Mouse (Mus musculus): ENCODE results near the gene Dock4. TPM values are rescaled to one million over a fixed set of nuclear protein-coding genes. Genes with fewer than 3 reads are reported as not detected.

The Dock4 gene
- total and polyA plus RNA-seq, 3 experiments, result 0.26 to 0.67 (median 0.38) TPM

DNA sequence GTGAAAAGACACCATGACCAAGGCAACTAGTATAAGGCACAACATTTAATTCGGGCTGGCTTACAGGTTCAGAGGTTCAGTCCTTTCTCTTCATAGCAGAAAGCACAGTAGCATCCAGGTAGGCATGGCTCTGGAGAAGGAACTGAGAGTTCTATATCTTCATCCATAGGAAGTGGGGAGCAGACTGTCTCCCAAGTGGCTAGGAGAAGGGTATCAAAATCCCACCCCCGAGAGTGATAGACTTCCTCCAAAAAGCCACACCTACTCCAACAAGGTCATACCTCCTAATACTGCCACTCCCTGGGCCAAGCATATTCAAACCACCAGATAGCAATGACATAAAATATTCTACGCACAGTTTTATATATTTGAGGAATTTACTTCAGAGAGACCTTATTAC lies 98.5 kb downstream of the Dock4 start:
- Histone ChIP-seq H3K9me3 (replicated peaks; ENCODE audit: low read length) (no peaks in the 10 kb centered on the region), H3K4me1 (ENCODE audit: control insufficient read depth in 1 of 2, insufficient read depth in 2 of 2) (peaks cover 0 to 4% of the 10 kb centered on the region in 2 experiments; a peak in 1 of 4 replicates), H3K79me2 (replicated peaks; ENCODE audit: control insufficient read depth, extremely low read depth, insufficient read depth, poor library complexity, severe bottlenecking) (no peaks in the 10 kb centered on the region), H3K4me2 (ENCODE audit: insufficient read depth, low read depth, poor library complexity, severe bottlenecking) (no peak overlapping the region), H3K9ac (ENCODE audit: insufficient read depth, low read depth) (no peak overlapping the region), H3K27me3 (replicated peaks) (no peaks in the 10 kb centered on the region), H3K4me3 (replicated peaks in 1 of 3; ENCODE audit: low read depth in 2 of 3, low read length in 2 of 3, poor library complexity in 1 of 3) (no peak overlapping the region), H3K36me3 (replicated peaks in 1 of 2; ENCODE audit: control insufficient read depth in 1 of 2, insufficient read depth in 1 of 2, low read length in 1 of 2) (no peaks in the 10 kb centered on the region), H3K27ac (ENCODE audit: insufficient read depth, low read depth) (no peak overlapping the region)
- no peak for DNase-seq (ENCODE audit: extremely low read depth)
- TF ChIP-seq ETS1 (conservative IDR thresholded peaks at IDR 0.05; ENCODE audit: low read depth, low read length) (no peak), MEF2A (IDR thresholded peaks at IDR 0.05; ENCODE audit: borderline replicate concordance, low read depth, low read length) (no peak), ZC3H11A (IDR thresholded peaks at IDR 0.05; ENCODE audit: low read depth, low read length) (no peak), CTCF (conservative IDR thresholded peaks at IDR 0.05 in 1 of 2, IDR thresholded peaks at IDR 0.05 in 1 of 2; ENCODE audit: low read depth in 2 of 2, low read length in 2 of 2) (no peak), POLR2AphosphoS2 (IDR thresholded peaks at IDR 0.05; ENCODE audit: low read depth, low read length) (no peak), RAD21 (IDR thresholded peaks at IDR 0.05; ENCODE audit: low read depth, low read length) (no peak)
- dilution Hi-C loops (cut with MboI; ENCODE audit: extremely low pct_ligation_motif_present, extremely low pct_unique_long_range_greater_than_20kb, low sequenced_read_pairs) (no loop called here), in situ Hi-C loops (cut with MboI; ENCODE audit: low pct_ligation_motif_present, low pct_unique_long_range_greater_than_20kb, low sequenced_read_pairs) (no loop called here)

DNA sequence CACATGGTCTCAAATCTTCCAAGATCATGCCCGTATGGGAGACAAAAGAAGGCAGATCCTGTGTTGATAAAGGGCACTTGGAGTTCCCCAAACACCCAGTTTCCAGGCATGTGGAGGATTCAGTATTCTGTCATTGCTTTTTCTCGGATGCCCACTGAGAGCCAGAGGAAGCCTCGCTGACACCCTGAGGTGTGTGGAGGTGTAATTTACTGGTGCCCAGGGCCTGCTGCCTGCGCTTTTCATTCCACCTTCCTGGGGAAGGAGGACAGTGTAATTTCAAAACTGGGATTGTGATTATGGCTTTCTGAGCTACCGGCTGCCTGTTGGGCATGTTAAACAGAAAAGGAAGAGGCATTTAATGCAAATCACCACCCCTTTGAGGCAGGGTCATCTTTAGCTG lies 101.1 kb downstream of the Dock4 start:
- in situ Hi-C loops (cut with MboI; ENCODE audit: low pct_ligation_motif_present, low pct_unique_long_range_greater_than_20kb, low sequenced_read_pairs), result no loop called here
- no peak for TF ChIP-seq E2F4 (IDR thresholded peaks at IDR 0.05; ENCODE audit: insufficient replicate concordance, low read depth, low read length)
- no peak for TF ChIP-seq IRF4 (IDR thresholded peaks at IDR 0.05; ENCODE audit: low read depth, low read length)
- no peak for TF ChIP-seq ZNF384 (IDR thresholded peaks at IDR 0.05; ENCODE audit: low read depth, low read length)
- no peak for TF ChIP-seq TCF12 (IDR thresholded peaks at IDR 0.05; ENCODE audit: low read depth, low read length)
- TF ChIP-seq BHLHE40 (IDR thresholded peaks at IDR 0.05; ENCODE audit: low read depth, low read length), result no peak
- TF ChIP-seq GABPA (IDR thresholded peaks at IDR 0.05; ENCODE audit: insufficient replicate concordance, low read depth, low read length), result no peak
- no peak for TF ChIP-seq CTCF (conservative IDR thresholded peaks at IDR 0.05 in 1 of 2, IDR thresholded peaks at IDR 0.05 in 1 of 2; ENCODE audit: low read depth in 2 of 2, low read length in 2 of 2)

DNA sequence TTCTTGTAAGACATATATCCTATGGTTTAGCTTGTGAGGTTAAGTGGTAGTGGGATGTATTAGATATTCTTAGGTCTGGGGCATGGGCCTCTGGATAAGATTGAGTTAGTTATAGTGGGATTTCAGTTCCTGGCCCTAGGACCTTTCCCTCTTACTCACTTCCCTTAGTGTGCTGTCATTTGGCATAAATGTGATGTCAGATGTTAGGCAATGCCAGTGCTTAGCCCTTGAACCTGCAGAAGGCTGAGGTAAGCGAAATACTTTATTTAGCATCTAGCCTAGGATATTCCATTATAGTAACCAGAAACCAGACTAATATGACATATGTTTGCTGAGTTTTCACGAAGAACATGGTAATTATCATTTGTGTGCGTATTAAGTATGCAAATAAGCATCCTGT lies 105.6 kb downstream of the Dock4 start:
- Histone ChIP-seq H3K4me2 (ENCODE audit: insufficient read depth, low read depth, poor library complexity, severe bottlenecking) (no peak overlapping the region), H3K36me3 (replicated peaks in 1 of 2; ENCODE audit: control insufficient read depth in 1 of 2, insufficient read depth in 1 of 2, low read length in 1 of 2) (no peaks in the 10 kb centered on the region), H3K9me3 (replicated peaks; ENCODE audit: low read length) (no peaks in the 10 kb centered on the region), H3K4me3 (replicated peaks in 1 of 3; ENCODE audit: low read depth in 2 of 3, low read length in 2 of 3, poor library complexity in 1 of 3) (no peak overlapping the region), H3K27me3 (replicated peaks) (no peaks in the 10 kb centered on the region), H3K79me2 (replicated peaks; ENCODE audit: control insufficient read depth, extremely low read depth, insufficient read depth, poor library complexity, severe bottlenecking) (no peaks in the 10 kb centered on the region), H3K9ac (ENCODE audit: insufficient read depth, low read depth) (no peak overlapping the region), H3K27ac (ENCODE audit: insufficient read depth, low read depth) (no peak overlapping the region), H3K4me1 (ENCODE audit: control insufficient read depth in 1 of 2, insufficient read depth in 2 of 2) (no peaks in the 10 kb centered on the region)
- DNase-seq (ENCODE audit: extremely low read depth), result no peak
- in situ Hi-C loops (cut with MboI; ENCODE audit: low pct_ligation_motif_present, low pct_unique_long_range_greater_than_20kb, low sequenced_read_pairs) (no loop called here), dilution Hi-C loops (cut with MboI; ENCODE audit: extremely low pct_ligation_motif_present, extremely low pct_unique_long_range_greater_than_20kb, low sequenced_read_pairs) (no loop called here)
- TF ChIP-seq SMC3 (IDR thresholded peaks at IDR 0.05; ENCODE audit: low read depth, low read length) (no peak), HCFC1 (IDR thresholded peaks at IDR 0.05; ENCODE audit: low read depth, low read length) (no peak), NRF1 (IDR thresholded peaks at IDR 0.05; ENCODE audit: low read depth, low read length) (no peak), POLR2A (IDR thresholded peaks at IDR 0.05; ENCODE audit: low read depth, low read length) (no peak), CHD2 (IDR thresholded peaks at IDR 0.05; ENCODE audit: low read length) (no peak), TBP (conservative IDR thresholded peaks at IDR 0.05; ENCODE audit: low read depth, low read length) (no peak), MAX (IDR thresholded peaks at IDR 0.05; ENCODE audit: low read length) (no peak), RCOR1 (conservative IDR thresholded peaks at IDR 0.05; ENCODE audit: low read depth, low read length) (no peak), USF1 (IDR thresholded peaks at IDR 0.05; ENCODE audit: low read depth, low read length) (no peak), ZC3H11A (IDR thresholded peaks at IDR 0.05; ENCODE audit: low read depth, low read length) (no peak), MEF2A (IDR thresholded peaks at IDR 0.05; ENCODE audit: borderline replicate concordance, low read depth, low read length) (no peak), KAT2A (IDR thresholded peaks at IDR 0.05; ENCODE audit: insufficient replicate concordance, low read length) (no peak), ETS1 (conservative IDR thresholded peaks at IDR 0.05; ENCODE audit: low read depth, low read length) (no peak), MYC (IDR thresholded peaks at IDR 0.05; ENCODE audit: low read depth, low read length) (no peak)

More for the DNA sequence above, 101.1 kb downstream of the Dock4 start:
- Histone ChIP-seq H3K36me3 (replicated peaks in 1 of 2; ENCODE audit: control insufficient read depth in 1 of 2, insufficient read depth in 1 of 2, low read length in 1 of 2) (no peaks in the 10 kb centered on the region), H3K4me3 (replicated peaks in 1 of 3; ENCODE audit: low read depth in 2 of 3, low read length in 2 of 3, poor library complexity in 1 of 3) (no peak overlapping the region), H3K4me1 (ENCODE audit: control insufficient read depth in 1 of 2, insufficient read depth in 2 of 2) (peaks cover 0 to 4% of the 10 kb centered on the region in 2 experiments; a peak in 1 of 4 replicates), H3K9me3 (replicated peaks; ENCODE audit: low read length) (no peaks in the 10 kb centered on the region), H3K4me2 (ENCODE audit: insufficient read depth, low read depth, poor library complexity, severe bottlenecking) (no peak overlapping the region), H3K9ac (ENCODE audit: insufficient read depth, low read depth) (no peak overlapping the region), H3K27me3 (replicated peaks) (no peaks in the 10 kb centered on the region), H3K27ac (ENCODE audit: insufficient read depth, low read depth) (no peak overlapping the region), H3K79me2 (replicated peaks; ENCODE audit: control insufficient read depth, extremely low read depth, insufficient read depth, poor library complexity, severe bottlenecking) (no peaks in the 10 kb centered on the region)
- DNase-seq (ENCODE audit: extremely low read depth), result no peak
- dilution Hi-C loops (cut with MboI; ENCODE audit: extremely low pct_ligation_motif_present, extremely low pct_unique_long_range_greater_than_20kb, low sequenced_read_pairs), result no loop called here

Measured in CH12.LX (cell line).